Mouse (Mus musculus) activated CD4-positive, CD25-positive, alpha-beta regulatory T cell, adult 9 weeks (primary cell): ENCODE measurements around the gene Igf2bp3. TPM values are rescaled to one million over a fixed set of nuclear protein-coding genes. Genes with fewer than 3 reads are reported as not detected.

Source experiments
- polyA plus RNA-seq: library from polyadenylated mRNA; unstranded; fragments of 100-300 nt; shearing (Covaris generic); gene quantifications from one replicate; pipeline ENCODE4 v1.2.1, GENCODE M21; 2017

Gene Igf2bp3
- polyA plus RNA-seq: 3.9 TPM

DNA sequence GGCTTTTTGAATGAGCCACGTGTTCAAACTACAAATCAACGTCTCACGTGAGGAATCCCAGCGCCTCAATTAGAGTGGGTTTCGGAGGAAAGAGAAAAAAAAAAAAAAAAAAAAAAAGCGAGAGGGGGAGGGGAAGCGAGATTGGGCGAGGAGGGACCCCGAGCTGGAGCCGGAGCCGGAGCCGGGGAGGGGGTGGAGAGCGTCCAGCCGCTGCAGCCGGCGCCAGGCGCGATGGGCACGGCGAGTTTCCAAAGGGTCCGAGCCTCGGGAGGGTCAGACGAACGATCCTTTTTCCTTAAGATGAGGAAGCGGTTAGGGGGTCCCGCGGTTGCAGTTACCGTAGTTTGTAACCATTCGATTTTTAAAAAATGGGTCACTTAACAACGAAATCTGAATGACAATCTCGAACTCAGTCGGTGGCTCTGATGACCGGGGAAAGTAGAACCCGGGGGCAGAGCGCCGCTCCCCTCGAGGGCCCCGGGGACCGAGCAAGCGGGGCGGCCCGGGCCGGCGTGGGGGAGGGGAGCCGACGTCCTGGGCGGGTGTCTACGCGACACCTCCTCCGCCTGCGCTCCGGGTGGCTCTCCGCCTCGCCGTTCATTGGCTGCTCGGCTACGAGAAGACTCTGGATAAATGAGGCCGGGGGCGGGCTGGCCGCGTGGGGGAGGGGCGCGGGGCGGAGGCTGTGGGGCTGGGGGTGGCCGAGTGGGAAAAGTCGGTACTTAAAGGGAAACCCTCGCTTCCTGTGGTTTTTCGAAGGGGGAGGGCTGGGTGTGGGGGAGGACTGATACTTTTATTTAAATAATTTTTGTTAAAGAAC, at the start of gene Igf2bp3:
Igf2bp3 (minus strand) TSS at position 30 of the 820 bp plus-strand sequence.

DNA sequence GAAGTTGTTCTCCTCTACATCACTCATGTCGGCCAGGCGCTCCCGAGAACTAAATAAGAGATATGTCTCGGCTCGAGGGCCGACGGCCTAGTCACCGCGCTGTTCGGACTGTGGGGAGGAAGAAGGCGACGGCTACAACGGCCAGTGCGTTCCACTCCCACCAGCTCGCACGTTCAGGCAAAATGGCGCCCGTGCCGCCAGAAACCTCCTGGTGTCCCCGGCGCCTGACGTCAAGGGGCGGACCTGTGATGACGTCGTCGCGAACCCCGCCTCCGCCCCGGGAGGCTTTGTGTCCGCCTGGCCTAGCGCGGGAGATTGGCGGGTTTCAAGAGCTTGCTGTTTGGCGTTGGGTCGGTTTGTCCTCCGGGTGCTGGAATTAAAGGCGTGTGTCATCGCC, 49.1 kb upstream of the Igf2bp3 start, which contains the start of gene Tra2a:
Tra2a (minus strand) TSS at position 187 of the 397 bp plus-strand sequence.

DNA sequence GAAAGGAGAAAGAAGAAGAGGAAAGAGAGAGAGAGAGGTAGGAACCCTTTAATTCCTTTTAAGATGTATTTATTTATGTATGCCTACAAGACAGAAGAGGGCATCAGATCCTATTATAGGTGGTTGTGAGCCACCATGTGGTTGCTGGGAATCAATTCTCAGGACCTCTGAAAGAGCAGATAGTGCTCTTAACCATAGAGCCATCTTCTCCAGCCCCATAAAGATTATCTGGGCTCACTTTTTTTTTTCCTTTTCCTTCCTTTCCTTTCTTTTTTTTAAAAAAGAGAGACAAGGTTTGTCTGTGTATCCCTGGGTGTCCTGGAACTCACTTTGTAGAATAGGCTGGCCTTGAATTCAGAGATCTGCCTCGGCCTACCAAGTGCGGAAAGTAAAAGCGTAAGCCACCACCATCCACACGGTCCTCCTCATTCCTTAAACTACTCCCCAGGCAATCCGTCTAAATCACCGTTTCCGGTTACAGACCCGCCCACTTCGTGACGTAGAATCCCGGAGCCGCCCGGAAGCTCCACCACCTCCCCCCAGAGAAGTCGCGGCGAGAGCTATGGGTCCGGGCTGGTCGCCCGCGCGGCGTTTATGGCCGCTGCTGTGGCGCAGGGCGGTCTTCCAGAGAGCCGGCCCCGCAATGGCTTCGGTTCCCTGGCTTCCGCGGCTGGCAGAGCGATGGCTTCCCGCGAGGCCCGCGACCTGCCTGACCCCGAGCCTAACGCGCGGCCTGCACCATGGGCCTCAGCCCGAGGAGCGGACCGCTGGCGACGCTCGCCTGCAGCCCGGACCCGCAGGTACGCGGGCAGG, 141.2 kb downstream of the Igf2bp3 start, which contains the start of gene Malsu1:
Malsu1 (plus strand) TSS at position 492 of the 813 bp plus-strand sequence.

DNA sequence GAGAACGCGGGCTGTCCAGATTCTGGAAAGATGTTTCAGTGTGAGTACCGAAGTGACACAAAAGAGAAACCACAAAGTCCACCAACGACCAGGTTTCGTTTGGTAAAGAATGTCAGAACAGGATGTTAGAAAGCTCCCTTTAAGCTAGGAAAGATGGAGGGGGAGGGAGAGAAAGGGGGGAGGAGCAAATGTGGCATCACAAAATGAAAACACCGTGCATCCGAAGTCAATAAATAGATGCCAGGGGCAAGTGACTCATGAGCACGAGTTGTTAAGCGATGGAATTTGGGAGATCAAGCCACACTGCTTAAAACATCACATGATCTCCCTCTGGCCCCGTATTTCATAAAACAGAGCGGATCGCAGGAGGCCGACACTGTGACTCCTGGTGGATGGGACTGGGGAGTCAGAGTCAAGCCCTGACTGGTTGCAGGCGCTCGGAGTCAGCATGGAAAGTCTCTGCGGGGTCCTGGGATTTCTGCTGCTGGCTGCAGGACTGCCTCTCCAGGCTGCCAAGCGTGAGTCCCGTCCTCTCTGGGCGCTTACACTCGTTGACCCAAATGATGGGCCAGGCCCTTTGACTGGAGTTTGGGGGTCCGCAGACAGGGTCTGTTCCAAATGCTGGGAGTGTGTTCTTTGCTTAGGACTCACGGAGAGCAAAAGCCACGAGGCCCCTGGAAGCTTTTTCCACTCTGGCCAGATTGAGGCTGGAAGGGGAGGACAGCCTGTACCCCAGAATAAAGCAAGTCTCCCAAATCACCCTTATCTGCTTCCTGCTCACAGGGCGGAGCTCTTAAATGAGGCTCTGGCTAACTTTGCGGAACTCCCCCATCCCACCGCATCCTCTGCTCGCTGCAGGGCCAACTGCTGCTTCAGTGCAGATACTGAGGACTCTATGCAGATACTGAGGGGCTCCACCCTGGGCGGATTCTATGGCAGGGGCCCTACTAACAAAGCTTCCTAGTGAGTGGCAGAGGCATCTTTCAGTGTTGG, 178.2 kb downstream of the Igf2bp3 start, which contains the start of gene Gpnmb:
Gpnmb (plus strand) TSS at position 272 of the 993 bp plus-strand sequence.

Other genes starting within 250 kb of the Igf2bp3 start
- gene Doxl2, start 240.0 kb downstream of the Igf2bp3 start, polyA plus RNA-seq: not detected
- gene Svs1, start 228.1 kb downstream of the Igf2bp3 start, polyA plus RNA-seq: not detected
- 0.79 TPM for gene Gpnmb, start 178.4 kb downstream of the Igf2bp3 start, polyA plus RNA-seq
- 23.8 TPM for gene Malsu1, start 141.2 kb downstream of the Igf2bp3 start, polyA plus RNA-seq
- 61.0 TPM for gene Tra2a, start 49.1 kb upstream of the Igf2bp3 start, polyA plus RNA-seq
- 23.6 TPM for gene Ccdc126, start 104.3 kb upstream of the Igf2bp3 start, polyA plus RNA-seq
- 5.0 TPM for gene Fam221a, start 152.8 kb upstream of the Igf2bp3 start, polyA plus RNA-seq
- not detected for gene Stk31, start 180.6 kb upstream of the Igf2bp3 start, polyA plus RNA-seq